Mouse (Mus musculus) hindbrain, embryonic 15.5 days (tissue): Measurements from ENCODE around the gene Dctn1. TPM values are rescaled to one million over a fixed set of nuclear protein-coding genes. Genes with fewer than 3 reads are reported as not detected.
A peak's percentile ranks its signal among the peaks of the same experiment; 100 is the strongest.

Experiments
- ATAC-seq: fragments of 200-750 bp; cut with Nextera tagmentation; 2 replicates; pipeline ENCODE4 v1.8.0; 2017; ENCODE audit warnings: low read depth, moderate number of reproducible peaks, moderate TSS enrichment; ENCODE audit not compliant: low FRiP score
- H3K27ac ChIP-seq: fragments of 300-500 bp; sonication (generic); replicated peaks from 2 replicates; pipeline ENCODE4 v1.5.1; 2015; ENCODE audit warnings: mild to moderate bottlenecking, inconsistent platforms
- H3K27me3 ChIP-seq: fragments of 300-500 bp; sonication (generic); 2 replicates; pipeline ENCODE4 v1.6.1; 2015; ENCODE audit warnings: control low read depth, inconsistent platforms
- H3K36me3 ChIP-seq: fragments of 300-500 bp; sonication (generic); 2 replicates; pipeline ENCODE4 v1.6.1; 2015; ENCODE audit warnings: control low read depth, inconsistent platforms
- H3K4me1 ChIP-seq: fragments of 300-500 bp; sonication (generic); replicated peaks from 2 replicates; pipeline ENCODE4 v1.6.1; 2015; ENCODE audit warnings: control low read depth, inconsistent platforms
- H3K4me2 ChIP-seq: fragments of 300-500 bp; sonication (generic); 2 replicates; pipeline ENCODE4 v1.6.1; 2015; ENCODE audit warnings: moderate library complexity, mild to moderate bottlenecking, inconsistent platforms
- H3K4me3 ChIP-seq: fragments of 300-500 bp; sonication (generic); 2 replicates; pipeline ENCODE4 v1.5.1; 2015; ENCODE audit warnings: mild to moderate bottlenecking, inconsistent platforms
- H3K9ac ChIP-seq: fragments of 300-500 bp; sonication (generic); 2 replicates; pipeline ENCODE4 v1.6.1; 2015; ENCODE audit warnings: inconsistent platforms
- H3K9me3 ChIP-seq: fragments of 300-500 bp; sonication (generic); 2 replicates; pipeline ENCODE4 v1.6.1; 2016; ENCODE audit warnings: control low read depth, inconsistent platforms
- WGBS: fragments of 180-500 bp; shearing (Covaris S2); methylation state at CpG from one replicate; pipeline ENCODE4 v1.1.7; 2015; 5-methylcytosine and 5-hydroxymethylcytosine counted together
- polyA plus RNA-seq: library from polyadenylated mRNA; unstranded; fragments of >200 nt; fragmentation: Nextera tagmentation; extraction: Ambion mirVana; gene quantifications from 2 replicates; pipeline ENCODE4 v1.2.1, GENCODE M21; 2015

Gene Dctn1
- polyA plus RNA-seq, 1 experiment from 2014 or later: 160 TPM

DNA sequence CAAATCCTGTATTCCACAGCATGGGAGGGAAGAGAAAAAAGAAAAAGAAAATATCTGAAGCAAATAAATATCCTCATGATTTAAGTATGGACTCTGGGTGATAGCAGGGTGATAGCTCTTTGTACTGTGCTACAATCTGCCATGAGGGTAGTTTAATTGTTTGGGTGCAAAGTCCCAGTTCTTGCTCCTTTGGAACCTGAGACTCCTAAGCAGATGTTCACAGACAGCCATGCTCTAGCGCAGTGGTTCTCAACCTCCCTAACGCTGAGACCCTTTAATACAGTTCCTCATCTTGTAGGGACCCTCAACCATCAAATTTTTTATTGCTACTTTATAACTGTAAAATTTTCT is 42.3 kb downstream of the Dctn1 start:
- Histone ChIP-seq H3K4me3 (no peak overlapping the region), H3K27ac (no peak overlapping the region), H3K36me3 (no peaks in the 10 kb centered on the region), H3K9me3 (no peaks in the 10 kb centered on the region), H3K4me1 (0 out of 2 replicates have a peak, but pooled peaks cover 4% of the 10 kb centered on the region), H3K27me3 (no peaks in the 10 kb centered on the region), H3K9ac (no peak overlapping the region), H3K4me2 (no peak overlapping the region)
- WGBS: 92% methylated on average over 2 of the region's 2 CpGs
- no peak for ATAC-seq

DNA sequence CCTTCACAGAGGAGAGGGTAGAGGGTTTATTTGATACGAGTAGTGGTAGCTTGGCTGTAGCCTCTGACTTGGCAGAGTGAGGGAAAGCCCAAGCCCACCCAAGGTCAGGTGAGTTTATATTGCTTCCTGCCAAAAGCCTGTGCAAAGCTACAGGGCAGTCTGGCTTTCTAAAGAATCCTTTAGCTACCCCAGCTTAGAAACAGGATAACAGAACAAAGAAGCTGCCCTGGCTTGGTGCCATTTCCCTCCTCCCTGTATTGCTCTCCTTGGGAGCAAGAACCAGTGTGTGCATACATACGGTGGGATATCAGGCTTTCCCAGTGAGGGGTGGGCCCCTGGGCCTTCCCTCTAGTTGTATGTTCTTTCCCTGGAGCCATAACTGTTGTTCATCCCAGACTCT is 44.8 kb downstream of the Dctn1 start:
- 0 out of 2 replicates have a peak, but pooled peaks have one; percentile 17 for ATAC-seq

GRCm38 (mm10) chr6:83211526-83211925 is 45.8 kb downstream of the Dctn1 start:
- WGBS: 17% methylated on average over 5 of the region's 5 CpGs
- Histone ChIP-seq H3K4me2 (no peak overlapping the region), H3K4me1 (peaks cover 7% of the 10 kb centered on the region; the same call in 1 of the 2 replicates), H3K36me3 (no peaks in the 10 kb centered on the region), H3K27ac (no peak overlapping the region), H3K9ac (no peak overlapping the region), H3K4me3 (no peak overlapping the region), H3K9me3 (no peaks in the 10 kb centered on the region), H3K27me3 (no peaks in the 10 kb centered on the region)
- no peak for ATAC-seq

More for the DNA sequence above, 44.8 kb downstream of the Dctn1 start:
- H3K36me3 ChIP-seq: no peaks in the 10 kb centered on the region
- H3K9ac ChIP-seq: no peak overlapping the region
- WGBS: 46% methylated on average over 2 of the region's 2 CpGs
- H3K4me2 ChIP-seq: no peak overlapping the region
- H3K27ac ChIP-seq: 0 out of 2 replicates have a peak overlapping the region, but pooled peaks have one; percentile 8
- H3K9me3 ChIP-seq: no peaks in the 10 kb centered on the region
- H3K27me3 ChIP-seq: no peaks in the 10 kb centered on the region
- H3K4me3 ChIP-seq: no peak overlapping the region
- peaks cover 6% of the 10 kb centered on the region; the same call in 1 of the 2 replicates for H3K4me1 ChIP-seq

DNA sequence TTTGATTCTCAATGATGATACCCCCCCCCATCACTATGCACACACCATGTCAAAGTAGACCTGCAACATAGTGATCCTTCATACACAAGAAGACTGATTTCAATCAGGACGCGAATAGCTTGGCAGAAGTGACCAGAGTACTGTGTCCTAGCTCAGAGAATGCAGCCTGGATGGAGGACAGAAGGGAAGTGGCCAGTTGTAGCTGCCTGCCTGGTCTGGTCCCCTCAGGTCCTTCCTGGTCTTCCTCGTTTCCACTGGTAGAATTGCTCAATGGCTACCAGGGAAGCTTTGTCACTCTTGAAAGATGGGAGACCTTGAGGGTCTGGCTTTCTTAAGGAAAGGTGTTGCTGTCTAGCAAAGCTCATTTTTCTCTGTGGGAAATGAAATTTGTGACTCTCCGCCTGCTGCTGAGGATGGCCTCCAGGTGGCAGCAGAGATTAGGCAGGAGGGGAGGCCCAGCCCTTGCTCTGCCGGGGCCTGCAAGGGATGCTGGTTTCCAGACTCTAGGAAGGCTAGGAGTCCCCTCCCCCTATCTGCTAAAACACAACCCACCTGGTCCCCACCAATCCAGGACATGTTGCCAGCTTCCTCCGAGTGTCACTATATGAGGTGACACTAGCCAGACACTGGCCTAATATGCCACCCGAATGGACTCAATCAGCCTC is 49.4 kb downstream of the Dctn1 start:
- Histone ChIP-seq H3K4me2 (peak overlapping the region; percentile 26; the same call in 1 of the 2 replicates), H3K9me3 (no peaks in the 10 kb centered on the region), H3K27me3 (no peaks in the 10 kb centered on the region), H3K27ac (0 out of 2 replicates have a peak overlapping the region, but pooled peaks have one; percentile 13), H3K4me3 (no peak overlapping the region), H3K36me3 (no peaks in the 10 kb centered on the region), H3K9ac (no peak overlapping the region), H3K4me1 (peaks cover 7% of the 10 kb centered on the region; the same call in 1 of the 2 replicates)
- WGBS: 15% methylated on average over 7 of the region's 7 CpGs
- peak; percentile 92 for ATAC-seq

GRCm38 (mm10) chr6:83219814-83220213 is 54.1 kb downstream of the Dctn1 start, which contains the start of gene Slc4a5:
Gene Slc4a5 (plus strand): TSS chr6:83219828.
- Histone ChIP-seq H3K9ac (no peak within 1 kb of the TSS), H3K4me3 (no peak within 1 kb of the TSS), H3K27me3 (no peaks in the 10 kb centered on the region), H3K36me3 (no peaks in the 10 kb centered on the region), H3K27ac (no peak within 1 kb of the TSS), H3K4me1 (peaks cover 3% of the 10 kb centered on the region; the same call in 1 of the 2 replicates), H3K9me3 (no peaks in the 10 kb centered on the region), H3K4me2 (no peak within 1 kb of the TSS)
- 77% methylated on average over 3 of the region's 3 CpGs for WGBS
- no peak for ATAC-seq

DNA sequence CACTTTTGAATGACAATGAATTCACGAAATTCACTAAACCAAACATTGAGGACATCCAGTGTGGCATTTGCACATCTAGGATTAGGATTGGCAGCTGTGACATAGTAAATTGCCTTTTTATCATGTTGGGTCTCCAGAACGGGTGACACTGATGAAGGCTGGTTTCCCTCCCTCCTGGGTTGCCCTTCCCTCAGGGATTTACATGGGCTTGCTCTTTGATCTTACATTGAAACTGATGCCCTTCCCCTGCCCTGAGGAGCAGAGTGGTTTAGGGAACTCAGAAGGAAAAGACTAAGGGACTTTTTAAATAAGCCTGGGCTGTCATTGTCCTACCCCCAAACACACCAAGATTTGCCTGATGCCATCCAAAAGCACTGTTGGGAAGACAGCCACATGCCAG is 65.8 kb downstream of the Dctn1 start:
- peaks cover 10% of the 10 kb centered on the region for H3K4me1 ChIP-seq
- H3K9me3 ChIP-seq: no peaks in the 10 kb centered on the region
- no peak overlapping the region for H3K4me2 ChIP-seq
- no peak overlapping the region for H3K27ac ChIP-seq
- WGBS: 57% methylated on average over 2 of the region's 2 CpGs
- no peak overlapping the region for H3K4me3 ChIP-seq
- no peaks in the 10 kb centered on the region for H3K36me3 ChIP-seq
- peaks cover 10% of the 10 kb centered on the region; the same call in 1 of the 2 replicates for H3K27me3 ChIP-seq
- no peak for ATAC-seq
- H3K9ac ChIP-seq: no peak overlapping the region

DNA sequence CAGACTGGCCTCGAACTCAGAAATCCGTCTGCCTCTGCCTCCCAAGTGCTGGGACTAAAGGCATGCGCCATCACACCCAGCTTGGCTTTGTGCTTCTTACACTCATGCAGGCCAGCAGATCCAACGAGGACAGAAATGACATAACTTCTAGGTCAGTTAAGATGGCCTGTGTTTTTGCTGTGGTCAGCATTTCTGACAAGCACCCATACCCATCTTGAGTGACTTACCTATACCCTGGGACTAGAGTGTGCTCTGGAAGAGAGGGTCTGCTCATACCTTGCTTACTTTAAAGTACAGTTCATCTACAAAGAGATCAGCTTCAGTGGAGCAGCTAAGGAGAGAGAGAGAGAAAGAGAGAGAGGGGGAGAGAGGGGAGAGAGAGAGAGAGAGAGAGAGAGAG is 67.6 kb downstream of the Dctn1 start:
- Histone ChIP-seq H3K36me3 (no peaks in the 10 kb centered on the region), H3K4me3 (no peak overlapping the region), H3K27me3 (peaks cover 10% of the 10 kb centered on the region; the same call in 1 of the 2 replicates), H3K9ac (no peak overlapping the region), H3K27ac (no peak overlapping the region), H3K4me1 (peaks cover 15% of the 10 kb centered on the region), H3K9me3 (no peaks in the 10 kb centered on the region), H3K4me2 (no peak overlapping the region)
- WGBS: 81% methylated on average over 4 of the region's 4 CpGs
- no peak for ATAC-seq

- ATAC-seq: no peak
- 1% methylated on average over 14 of the region's 14 CpGs for WGBS
- Histone ChIP-seq H3K4me2 (peak overlapping the region; percentile 44), H3K27ac (no peak overlapping the region), H3K36me3 (no peaks in the 10 kb centered on the region), H3K4me3 (0 out of 2 replicates have a peak overlapping the region, but pooled peaks have one; percentile 4), H3K4me1 (peaks cover 15% of the 10 kb centered on the region), H3K9ac (no peak overlapping the region), H3K27me3 (peaks cover 10% of the 10 kb centered on the region; the same call in 1 of the 2 replicates), H3K9me3 (no peaks in the 10 kb centered on the region)
Observed at GRCm38 (mm10) chr6:83234280-83234741, 68.6 kb downstream of the Dctn1 start.

DNA sequence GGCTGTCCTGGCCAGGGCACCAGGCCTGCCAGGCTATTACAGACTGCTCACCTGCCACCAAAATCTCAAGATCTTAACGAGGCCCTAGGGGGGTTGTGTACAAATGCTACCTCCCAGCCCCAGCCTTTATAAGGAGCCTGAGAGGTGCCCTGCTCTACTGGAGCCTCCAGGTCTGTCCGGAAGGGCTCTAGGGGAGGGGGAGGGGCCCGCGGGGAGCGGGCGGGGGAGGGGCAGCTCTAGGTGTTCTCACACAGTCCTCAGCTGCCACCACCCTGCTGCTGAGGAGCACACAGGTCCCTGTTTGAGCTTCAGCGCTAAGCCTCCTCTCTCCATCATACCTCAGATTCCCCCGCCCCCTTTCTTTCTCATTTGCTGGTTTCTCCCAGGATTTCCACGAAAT is 71.4 kb downstream of the Dctn1 start:
- no peaks in the 10 kb centered on the region for H3K36me3 ChIP-seq
- H3K27ac ChIP-seq: no peak overlapping the region
- H3K9me3 ChIP-seq: no peaks in the 10 kb centered on the region
- H3K27me3 ChIP-seq: peaks cover 10% of the 10 kb centered on the region
- H3K4me2 ChIP-seq: peak overlapping the region; percentile 33
- no peak overlapping the region for H3K4me3 ChIP-seq
- H3K9ac ChIP-seq: no peak overlapping the region
- H3K4me1 ChIP-seq: peaks cover 15% of the 10 kb centered on the region
- ATAC-seq: no peak
- 8% methylated on average over 9 of the region's 9 CpGs for WGBS

GRCm38 (mm10) chr6:83244422-83245061 is 78.8 kb downstream of the Dctn1 start:
- no peak overlapping the region for H3K4me2 ChIP-seq
- H3K36me3 ChIP-seq: no peaks in the 10 kb centered on the region
- H3K27me3 ChIP-seq: no peaks in the 10 kb centered on the region; the same call in 1 of the 2 replicates
- H3K4me1 ChIP-seq: no peaks in the 10 kb centered on the region
- no peaks in the 10 kb centered on the region for H3K9me3 ChIP-seq
- no peak overlapping the region for H3K9ac ChIP-seq
- no peak for ATAC-seq
- no peak overlapping the region for H3K27ac ChIP-seq
- H3K4me3 ChIP-seq: no peak overlapping the region
- WGBS: 65% methylated on average over 10 of the region's 10 CpGs

GRCm38 (mm10) chr6:83245134-83245533 is 79.4 kb downstream of the Dctn1 start:
- H3K27me3 ChIP-seq: no peaks in the 10 kb centered on the region
- ATAC-seq: no peak
- H3K9me3 ChIP-seq: no peaks in the 10 kb centered on the region
- no peak overlapping the region for H3K27ac ChIP-seq
- no peak overlapping the region for H3K4me3 ChIP-seq
- H3K36me3 ChIP-seq: no peaks in the 10 kb centered on the region
- H3K4me2 ChIP-seq: no peak overlapping the region
- WGBS: 80% methylated on average over 6 of the region's 6 CpGs
- H3K9ac ChIP-seq: no peak overlapping the region
- H3K4me1 ChIP-seq: no peaks in the 10 kb centered on the region

GRCm38 (mm10) chr6:83245997-83246396 is 80.3 kb downstream of the Dctn1 start:
- Histone ChIP-seq H3K9me3 (no peaks in the 10 kb centered on the region), H3K27ac (no peak overlapping the region), H3K27me3 (no peaks in the 10 kb centered on the region), H3K36me3 (no peaks in the 10 kb centered on the region), H3K9ac (no peak overlapping the region), H3K4me1 (no peaks in the 10 kb centered on the region), H3K4me3 (no peak overlapping the region), H3K4me2 (no peak overlapping the region)
- no peak for ATAC-seq
- 97% methylated on average over 1 of the region's 1 CpGs for WGBS
